Mouse (Mus musculus) heart, adult 2 months (tissue): ENCODE results near the gene Psmd2. TPM values are rescaled to one million over a fixed set of nuclear protein-coding genes. Genes with fewer than 3 reads are reported as not detected.
A peak's percentile ranks its signal among the peaks of the same experiment; 100 is the strongest.

ENCODE experiments used
- DNase-seq, 2 experiments: peaks; one replicate each; pipeline ENCODE4 v3.0.0; 2021
- H3K27ac ChIP-seq: fragments of 200-600 bp; 2 replicates; pipeline ENCODE4 v1.8.1; 2022
- H3K27me3 ChIP-seq: fragments of 200-500 bp; 2 replicates; pipeline ENCODE4 v1.6.1; 2012; ENCODE audit warnings: mild to moderate bottlenecking, low read length, inconsistent platforms, mixed read lengths; ENCODE audit not compliant: control insufficient read depth, insufficient read depth
- H3K36me3 ChIP-seq: fragments of 200-500 bp; 2 replicates; pipeline ENCODE4 v1.6.1; 2012; ENCODE audit warnings: low read length, inconsistent platforms; ENCODE audit not compliant: control insufficient read depth, insufficient read depth
- H3K4me1 ChIP-seq: fragments of 200-500 bp; 2 replicates; pipeline ENCODE4 v1.6.1; 2011; ENCODE audit warnings: low read length; ENCODE audit not compliant: control insufficient read depth, insufficient read depth
- H3K4me3 ChIP-seq: fragments of 200-600 bp; 2 replicates; pipeline ENCODE4 v1.8.1; 2022
- H3K79me2 ChIP-seq: fragments of 200-500 bp; replicated peaks from 2 replicates; pipeline ENCODE4 v1.6.1; 2012; ENCODE audit warnings: mild to moderate bottlenecking, inconsistent platforms, low read length, moderate library complexity, mixed read lengths; ENCODE audit not compliant: control insufficient read depth, insufficient read depth
- H3K9ac ChIP-seq: fragments of 200-500 bp; 2 replicates; pipeline ENCODE4 v1.6.1; 2012; ENCODE audit warnings: low read depth, mild to moderate bottlenecking, control low read depth, inconsistent platforms, low read length, mixed read lengths
- CTCF ChIP-seq: fragments of 200-600 bp; IDR thresholded peaks from 2 replicates; pipeline ENCODE4 v1.8.1; 2022; ENCODE audit warnings: antibody characterized with exemption, mild to moderate bottlenecking, moderate library complexity
- EP300 ChIP-seq: fragments of 200-500 bp; IDR thresholded peaks from 2 replicates; pipeline ENCODE4 v1.6.1; 2011; ENCODE audit warnings: low read depth, low read length, control low read depth; ENCODE audit not compliant: insufficient read depth
- POLR2A ChIP-seq: fragments of 200-500 bp; IDR thresholded peaks from 2 replicates; pipeline ENCODE4 v1.6.1; 2011; ENCODE audit warnings: mild to moderate bottlenecking, low read depth, low read length, control low read depth; ENCODE audit not compliant: insufficient read depth
- WGBS: fragments of 180-500 bp; shearing (Covaris S2); methylation state at CpG from one replicate; pipeline ENCODE4 v1.1.7; 2018; 5-methylcytosine and 5-hydroxymethylcytosine counted together
- intact Hi-C: fragments of 180-260 bp; cut with DNase I; formaldehyde crosslinking; loops from one replicate; pipeline ENCODE4 v1.15.1; 2025
- polyA plus RNA-seq: library from polyadenylated mRNA; depleted of rRNA; stranded (reverse); fragments of >200 nt; gene quantifications from 2 replicates; pipeline ENCODE4 v1.2.3, GENCODE M21; 2012
- total RNA-seq, 2 experiments: library from RNA; stranded (reverse); gene quantifications; 2 replicates each; pipeline ENCODE4 v1.2.3; 2021

The Psmd2 gene
- total and polyA plus RNA-seq, 3 experiments, result 96.9 to 212 (median 180) TPM

- no peak overlapping the region for H3K9ac ChIP-seq
- H3K36me3 ChIP-seq, result no peaks in the 10 kb centered on the region
- no peaks in the 10 kb centered on the region for H3K79me2 ChIP-seq
- DNase-seq, result no peak
- no peaks in the 10 kb centered on the region for H3K27me3 ChIP-seq
- TF ChIP-seq EP300, result no peak
- no peak for TF ChIP-seq CTCF
- no peak for TF ChIP-seq POLR2A
- no peak overlapping the region for H3K4me3 ChIP-seq
- no peak overlapping the region for H3K27ac ChIP-seq
- peaks cover 1% of the 10 kb centered on the region; the same call in 1 of the 2 replicates for H3K4me1 ChIP-seq
- WGBS, result 54% methylated on average over 2 of the region's 2 CpGs
- intact Hi-C loops, result loop anchor here (2.0 kb wide), 1 partner anchor 28 kb away; the partner anchor contains the start of gene Psmd2
Measured at GRCm38 (mm10) chr16:20623211-20623610, 28.2 kb upstream of the Psmd2 start.

- TF ChIP-seq CTCF, result no peak
- 64% methylated on average over 11 of the region's 11 CpGs for WGBS
- Histone ChIP-seq H3K4me1 (no peaks in the 10 kb centered on the region), H3K9ac (no peak overlapping the region), H3K36me3 (no peaks in the 10 kb centered on the region), H3K79me2 (no peaks in the 10 kb centered on the region), H3K27ac (no peak overlapping the region), H3K4me3 (no peak overlapping the region), H3K27me3 (peaks cover 5% of the 10 kb centered on the region)
- no peak for DNase-seq
- intact Hi-C loops, result no loop called here
Measured at GRCm38 (mm10) chr16:20628871-20629391, 22.5 kb upstream of the Psmd2 start.

DNA sequence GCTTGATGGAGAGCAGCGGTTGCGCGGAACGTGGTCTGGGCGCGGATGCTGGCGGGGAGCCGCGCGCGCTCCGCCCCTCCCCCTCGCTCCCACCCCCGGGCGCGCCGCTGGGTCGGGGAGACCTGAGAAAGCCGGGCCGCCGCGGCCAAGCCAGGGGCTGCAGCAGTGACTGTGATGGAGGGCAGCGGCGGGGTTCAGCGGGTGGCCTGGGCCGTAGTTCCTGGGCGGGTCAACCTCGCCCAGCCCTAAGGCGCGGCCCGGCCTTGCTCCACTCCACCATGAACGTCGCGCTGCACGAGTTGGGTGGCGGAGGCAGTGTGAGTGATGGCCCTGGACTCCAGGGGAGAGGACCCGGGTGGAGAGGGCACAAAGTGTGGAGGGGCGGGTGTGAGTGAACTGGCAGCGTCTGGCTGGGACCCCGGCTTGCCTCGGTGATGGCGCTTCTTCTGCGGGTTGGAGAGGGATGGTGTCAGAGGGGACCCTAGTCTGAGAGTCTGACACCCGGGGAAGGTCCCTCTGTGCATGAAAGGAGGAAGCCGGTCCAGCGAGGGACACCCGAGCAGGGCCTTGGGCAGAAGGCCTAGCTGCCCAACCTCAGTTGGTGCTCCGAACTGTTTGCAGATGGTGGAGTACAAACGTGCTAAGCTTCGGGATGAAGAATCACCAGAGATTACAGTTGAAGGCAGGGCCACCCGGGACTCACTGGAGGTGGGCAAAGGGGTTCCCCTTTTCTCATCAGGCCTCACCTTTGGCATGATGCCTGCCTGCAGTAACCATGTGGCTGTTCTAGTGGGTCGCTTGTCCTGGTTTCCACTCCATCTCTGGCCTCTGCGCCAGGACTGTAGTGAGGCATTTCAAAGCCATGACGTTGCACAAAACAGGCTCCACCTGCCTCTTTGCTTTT is 21.5 kb upstream of the Psmd2 start, which contains the start of gene Ece2:
Gene Ece2 (plus strand): TSS at position 98 of the 904 bp plus-strand sequence.
- 9% methylated on average over 54 of the region's 54 CpGs for WGBS
- TF ChIP-seq EP300, result no peak
- no peak for TF ChIP-seq CTCF
- no peak for TF ChIP-seq POLR2A
- H3K27ac ChIP-seq, result no peak within 1 kb of the TSS
- H3K79me2 ChIP-seq, result no peaks in the 10 kb centered on the region
- peak within 1 kb of the TSS; percentile 38 for H3K9ac ChIP-seq
- H3K4me1 ChIP-seq, result no peaks in the 10 kb centered on the region
- H3K27me3 ChIP-seq, result peaks cover 5% of the 10 kb centered on the region
- no peaks in the 10 kb centered on the region for H3K36me3 ChIP-seq
- H3K4me3 ChIP-seq, result peak within 1 kb of the TSS; percentile 41; the same call in 1 of the 2 replicates
- intact Hi-C loops, result no loop called here
- DNase-seq, result peak; percentile 16 to 43

- intact Hi-C loops, result no loop called here
- 77% methylated on average over 8 of the region's 8 CpGs for WGBS
- TF ChIP-seq CTCF (no peak), EP300 (no peak), POLR2A (no peak)
- Histone ChIP-seq H3K4me3 (no peak overlapping the region), H3K36me3 (no peaks in the 10 kb centered on the region), H3K79me2 (no peaks in the 10 kb centered on the region), H3K4me1 (no peaks in the 10 kb centered on the region), H3K27ac (no peak overlapping the region), H3K27me3 (no peaks in the 10 kb centered on the region), H3K9ac (no peak overlapping the region)
- no peak for DNase-seq
Measured at GRCm38 (mm10) chr16:20637410-20637809, 14.0 kb upstream of the Psmd2 start.

DNA sequence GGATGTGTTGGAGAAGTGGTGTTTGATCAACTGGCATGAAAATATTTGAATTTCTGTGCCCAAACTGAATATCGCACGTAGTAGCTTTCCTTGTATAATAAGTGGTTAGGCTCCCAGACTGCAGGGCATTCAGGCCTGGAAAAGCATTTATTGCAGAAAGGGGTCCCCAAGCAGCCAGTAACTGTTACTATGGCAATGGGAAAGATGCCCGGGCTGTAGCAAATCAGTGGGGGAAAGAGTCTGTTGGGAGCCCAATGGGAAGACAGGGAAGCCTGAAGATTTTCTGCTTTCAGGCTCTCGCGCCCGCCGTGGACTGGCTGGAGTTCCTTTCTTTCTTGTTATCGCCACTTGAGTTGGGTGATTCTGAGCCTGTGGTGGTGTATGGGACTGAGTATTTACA is 13.1 kb upstream of the Psmd2 start:
- no peak overlapping the region for H3K9ac ChIP-seq
- DNase-seq, result no peak
- intact Hi-C loops, result no loop called here
- no peaks in the 10 kb centered on the region for H3K79me2 ChIP-seq
- no peaks in the 10 kb centered on the region for H3K4me1 ChIP-seq
- no peaks in the 10 kb centered on the region for H3K36me3 ChIP-seq
- 73% methylated on average over 8 of the region's 8 CpGs for WGBS
- H3K27me3 ChIP-seq, result no peaks in the 10 kb centered on the region
- no peak overlapping the region for H3K27ac ChIP-seq
- no peak for TF ChIP-seq EP300
- TF ChIP-seq CTCF, result no peak
- no peak for TF ChIP-seq POLR2A
- H3K4me3 ChIP-seq, result no peak overlapping the region

GRCm38 (mm10) chr16:20642161-20642560 is 9.3 kb upstream of the Psmd2 start:
- no peaks in the 10 kb centered on the region for H3K4me1 ChIP-seq

More at GRCm38 (mm10) chr16:20642161-20642560, 9.3 kb upstream of the Psmd2 start:
- no peak overlapping the region for H3K9ac ChIP-seq
- WGBS, result 2% methylated on average over 8 of the region's 8 CpGs
- no peaks in the 10 kb centered on the region for H3K36me3 ChIP-seq
- intact Hi-C loops, result loop anchor here (1.0 kb wide), 1 partner anchor 146 kb away; no protein-coding TSS in a partner anchor
- no peaks in the 10 kb centered on the region; the same call in 1 of the 2 replicates for H3K27me3 ChIP-seq
- no peaks in the 10 kb centered on the region for H3K79me2 ChIP-seq
- peak; percentile 64 to 82 for DNase-seq
- no peak overlapping the region for H3K27ac ChIP-seq
- TF ChIP-seq POLR2A (no peak), CTCF (peak; percentile 91), EP300 (peak; percentile 60; the same call in 1 of the 2 replicates)
- no peak overlapping the region for H3K4me3 ChIP-seq
